Mouse (Mus musculus): ENCODE measurements around the gene Prss47. TPM values are rescaled to one million over a fixed set of nuclear protein-coding genes. Genes with fewer than 3 reads are reported as not detected.

The Prss47 gene
- polyA plus RNA-seq, 1 experiment from 2014 or later, result not detected

Other genes starting within 250 kb of the Prss47 start
- 0.15 and 0.21 TPM in 2 replicates for gene Cntnap3, start 148.8 kb downstream of the Prss47 start, polyA plus RNA-seq (2015; fragmentation: Nextera tagmentation; extraction: Ambion mirVana)
- gene Spata31, start 135.4 kb downstream of the Prss47 start, polyA plus RNA-seq (2015; fragmentation: Nextera tagmentation; extraction: Ambion mirVana), result not detected in 2 replicates
- not detected in 2 replicates for gene Spata31d1c, start 19.7 kb downstream of the Prss47 start, polyA plus RNA-seq (2015; fragmentation: Nextera tagmentation; extraction: Ambion mirVana)
- 54.5 and 55.7 TPM in 2 replicates for gene Mfsd14b, start 60.2 kb upstream of the Prss47 start, polyA plus RNA-seq (2015; fragmentation: Nextera tagmentation; extraction: Ambion mirVana)
- gene Olfr465-ps1, start 85.3 kb upstream of the Prss47 start, polyA plus RNA-seq (2015; fragmentation: Nextera tagmentation; extraction: Ambion mirVana), result not detected in 2 replicates
- gene Olfr466, start 97.5 kb upstream of the Prss47 start, polyA plus RNA-seq (2015; fragmentation: Nextera tagmentation; extraction: Ambion mirVana), result not detected in 2 replicates
- gene Nlrp4f, start 153.2 kb upstream of the Prss47 start, polyA plus RNA-seq (2015; fragmentation: Nextera tagmentation; extraction: Ambion mirVana), result not detected in 2 replicates
- gene Gm10775, start 206.8 kb upstream of the Prss47 start, polyA plus RNA-seq (2015; fragmentation: Nextera tagmentation; extraction: Ambion mirVana), result not detected in 2 replicates
- 10.4 and 11.0 TPM in 2 replicates for gene Zfp369, start 226.1 kb upstream of the Prss47 start, polyA plus RNA-seq (2015; fragmentation: Nextera tagmentation; extraction: Ambion mirVana)

Data from kidney, embryonic 15.5 days (tissue).